Mouse (Mus musculus) lung, postnatal 36 days (tissue): ENCODE data around the gene Gdnf.

ENCODE experiments used
- DNase-seq: peaks from one replicate; pipeline ENCODE4 v3.0.0; 2022; ENCODE audit warnings: mixed read lengths

The Gdnf gene

GRCm38 (mm10) chr15:7863328-7863727, 52.7 kb downstream of the Gdnf start:
- DNase-seq: no peak

DNA sequence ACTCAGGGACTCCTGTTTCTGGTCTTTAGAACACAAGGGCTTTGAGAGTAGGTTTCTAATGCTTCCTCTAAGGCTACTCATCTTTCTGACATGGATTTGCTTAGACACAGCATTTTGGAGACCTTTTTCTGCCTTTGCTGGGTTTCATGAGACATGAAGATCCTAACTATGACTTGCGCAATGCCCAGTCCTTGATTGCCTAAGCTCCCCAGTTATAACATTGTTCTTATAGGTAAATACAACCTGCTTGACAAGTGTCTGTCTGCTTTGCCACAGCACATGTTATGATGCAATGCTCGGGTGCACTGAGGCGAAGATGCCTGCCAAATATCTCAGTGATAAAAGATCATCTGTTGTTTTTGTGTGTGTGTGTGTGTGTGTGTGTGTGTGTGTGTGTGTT, 54.7 kb downstream of the Gdnf start:
- no peak for DNase-seq

- no peak for DNase-seq
Observed at GRCm38 (mm10) chr15:7872473-7872872, 61.8 kb downstream of the Gdnf start.

- peak; percentile 22 for DNase-seq
Observed at GRCm38 (mm10) chr15:7875879-7876278, 65.2 kb downstream of the Gdnf start.

DNA sequence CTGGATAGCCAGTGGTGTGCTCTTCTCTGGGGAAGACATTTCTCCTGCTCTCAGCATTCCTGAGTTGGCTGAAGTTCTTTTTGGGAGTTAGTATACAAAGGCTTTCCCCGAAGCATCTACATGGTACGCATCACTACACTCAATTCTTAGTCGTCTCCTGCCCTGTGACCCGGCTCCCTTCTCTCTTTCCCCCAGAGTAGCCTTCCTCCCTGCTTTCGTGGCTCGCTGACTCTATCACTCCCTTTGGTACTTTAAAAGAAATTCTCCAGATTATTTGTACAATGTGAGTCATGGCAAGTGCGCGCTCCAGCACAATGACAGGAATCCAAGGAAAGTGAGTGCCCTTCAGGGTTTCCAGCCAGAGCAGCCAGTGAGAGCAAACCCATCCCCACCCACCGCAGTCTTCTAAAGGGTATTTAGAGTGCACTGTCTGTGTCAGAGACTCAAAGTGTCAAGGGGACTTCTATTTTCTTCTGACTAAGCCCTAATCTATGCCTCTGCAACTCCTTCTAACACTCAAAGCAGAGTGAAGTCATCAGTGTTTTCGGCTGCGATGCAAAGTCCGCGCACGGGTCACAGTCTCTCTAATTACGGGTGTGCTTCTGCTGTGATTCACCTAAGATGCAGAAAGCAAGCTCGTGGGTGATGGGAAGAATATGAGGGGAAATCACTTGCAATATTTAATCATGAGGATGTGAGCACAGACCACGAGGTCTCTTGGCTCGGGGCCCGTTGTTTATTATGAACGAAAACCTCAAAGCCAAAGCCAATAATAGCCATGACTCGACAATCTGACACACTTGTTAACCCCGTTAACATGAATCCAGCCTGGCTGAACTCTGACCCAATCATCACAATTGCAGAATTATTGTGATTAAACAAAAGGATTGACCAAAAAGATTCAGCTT, 67.2 kb downstream of the Gdnf start:
- peak; percentile 32 for DNase-seq

DNA sequence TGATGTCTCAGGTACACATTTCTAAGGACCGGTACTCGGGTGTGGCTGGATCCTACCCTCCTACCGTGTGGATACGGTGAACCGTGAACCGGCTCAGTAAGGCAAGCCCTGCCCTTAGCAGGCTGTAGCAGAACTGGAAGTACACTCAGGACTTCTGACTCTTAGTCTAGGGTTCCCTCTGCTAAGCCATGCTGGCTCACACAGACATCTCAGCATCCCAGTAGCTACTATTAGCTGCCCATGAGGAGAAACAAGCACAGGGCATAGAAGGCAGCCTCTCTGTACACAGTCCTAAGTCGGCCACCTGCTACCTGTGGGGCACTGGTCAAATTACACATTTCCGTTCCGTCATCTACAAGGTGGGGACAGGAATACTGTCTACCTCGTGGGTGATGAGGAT, 68.2 kb downstream of the Gdnf start:
- no peak for DNase-seq

DNA sequence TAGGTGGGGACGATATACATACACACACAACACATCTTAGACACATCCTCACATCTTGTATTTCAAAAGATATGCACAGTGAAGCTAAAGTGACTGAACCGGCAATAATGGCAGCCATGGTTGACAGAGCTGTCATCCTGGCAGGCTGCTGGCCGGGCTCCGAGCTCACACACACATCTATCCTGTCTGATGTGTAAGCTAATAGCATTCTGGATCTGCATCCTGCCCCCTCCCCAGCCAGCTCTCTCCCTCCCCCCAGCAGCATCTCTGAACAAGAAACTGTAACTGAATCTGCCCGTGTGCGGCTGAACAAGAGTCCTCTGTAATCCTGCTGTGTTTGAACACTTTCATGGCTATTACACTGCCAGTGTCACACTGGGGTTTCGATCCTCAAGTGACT, 69.3 kb downstream of the Gdnf start:
- no peak for DNase-seq

DNA sequence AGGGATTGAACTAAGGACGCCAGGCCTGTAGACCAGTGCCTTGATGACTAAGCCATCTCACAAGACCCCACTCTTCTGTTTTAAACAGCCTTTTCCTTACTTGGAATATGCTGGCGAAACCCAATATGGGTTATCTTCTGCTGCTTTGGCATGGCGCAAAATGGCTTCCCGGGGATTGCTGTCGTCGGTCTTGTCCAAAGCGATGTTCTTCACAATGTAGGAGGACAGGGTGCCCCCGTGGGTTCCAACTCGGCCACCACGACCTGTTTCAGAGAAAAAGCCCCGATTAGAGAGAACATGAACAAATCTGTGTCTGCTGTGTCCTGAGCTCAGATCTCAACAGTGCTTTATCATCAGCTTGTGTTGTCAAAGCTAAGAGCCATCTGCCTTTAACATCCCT, 73.5 kb downstream of the Gdnf start:
- DNase-seq: no peak

DNA sequence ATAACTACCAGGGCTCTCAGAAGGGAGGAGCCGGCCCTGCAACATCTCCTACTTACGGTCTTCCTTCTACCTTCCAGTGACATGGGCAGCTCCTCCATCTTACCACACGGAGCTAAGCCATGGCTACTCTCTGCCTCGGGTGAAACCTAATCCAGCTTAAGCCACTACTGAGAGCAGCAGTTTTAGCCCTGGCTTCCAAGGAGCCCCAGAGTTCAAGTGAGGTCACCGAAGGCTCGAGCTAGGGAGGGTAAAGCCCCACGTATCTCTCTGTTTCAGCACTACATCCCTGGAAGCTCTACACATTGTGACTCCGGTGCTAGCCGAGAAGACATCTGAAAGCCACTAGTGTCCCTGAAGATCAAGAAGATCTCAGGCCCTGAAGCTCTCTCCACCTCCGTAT, 74.5 kb downstream of the Gdnf start:
- no peak for DNase-seq

DNA sequence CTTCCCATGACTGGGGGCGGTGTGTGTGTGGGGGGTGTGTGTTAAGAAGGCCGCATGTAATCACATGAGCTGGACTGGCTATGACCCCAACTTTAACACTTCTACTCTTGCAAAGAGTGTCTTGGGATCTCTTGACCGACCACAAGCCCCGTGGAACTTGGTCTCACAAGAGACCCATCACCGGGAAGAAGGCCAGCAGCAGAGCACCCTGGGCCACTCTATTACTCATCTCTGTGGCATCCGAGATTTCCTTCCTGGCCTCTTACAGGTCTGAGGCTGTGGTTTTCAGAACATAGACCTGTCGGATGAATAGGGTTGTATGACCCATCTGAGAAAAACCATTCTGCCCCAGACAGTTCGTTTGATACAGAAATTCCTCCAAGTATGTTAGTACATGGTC, 75.9 kb downstream of the Gdnf start:
- no peak for DNase-seq
